Mouse (Mus musculus) liver, embryonic 14.5 days (tissue): ENCODE measurements at regions not wholly inside any gene's neighbourhood (a gene's known extent, or its start where the extent isn't known, plus 50 kb on each side); places are given as distances from the start of the nearest gene placed in this dataset.

Experiments used
- CTCF ChIP-seq: IDR thresholded peaks from 2 replicates; pipeline ENCODE4 v1.5.1; 2016; ENCODE audit warnings: antibody characterized with exemption, low read depth, control low read depth
- EP300 ChIP-seq: IDR thresholded peaks from 2 replicates; pipeline ENCODE4 v1.6.1; 2016; ENCODE audit warnings: antibody characterized with exemption, low read depth

DNA sequence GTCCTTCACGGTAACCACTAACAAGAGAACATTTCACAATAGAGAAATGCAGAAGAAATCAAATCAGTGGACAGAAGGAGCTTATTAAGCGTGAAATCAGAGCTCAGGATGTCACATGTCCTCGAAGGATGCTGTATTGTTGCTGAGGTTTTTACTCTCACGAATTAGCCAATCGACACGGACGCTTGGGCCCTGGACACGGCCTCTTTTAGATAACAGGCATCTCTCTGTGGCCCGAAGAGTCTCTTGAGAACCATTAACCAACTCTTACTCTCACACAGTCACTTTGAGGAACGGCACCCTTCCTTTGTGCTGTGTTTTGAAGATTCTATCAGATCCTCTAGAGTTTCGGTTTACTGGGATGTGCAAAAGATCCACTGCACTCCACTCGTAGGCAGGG lies 128.2 kb downstream of the Tsen15 start:
- TF ChIP-seq CTCF, result no peak
- no peak for TF ChIP-seq EP300
